Mouse (Mus musculus): ENCODE data around the gene Mast4. TPM values are rescaled to one million over a fixed set of nuclear protein-coding genes. Genes with fewer than 3 reads are reported as not detected.

Gene Mast4
- total and polyA plus RNA-seq, 2 experiments: 0.83 to 5.3 TPM

DNA sequence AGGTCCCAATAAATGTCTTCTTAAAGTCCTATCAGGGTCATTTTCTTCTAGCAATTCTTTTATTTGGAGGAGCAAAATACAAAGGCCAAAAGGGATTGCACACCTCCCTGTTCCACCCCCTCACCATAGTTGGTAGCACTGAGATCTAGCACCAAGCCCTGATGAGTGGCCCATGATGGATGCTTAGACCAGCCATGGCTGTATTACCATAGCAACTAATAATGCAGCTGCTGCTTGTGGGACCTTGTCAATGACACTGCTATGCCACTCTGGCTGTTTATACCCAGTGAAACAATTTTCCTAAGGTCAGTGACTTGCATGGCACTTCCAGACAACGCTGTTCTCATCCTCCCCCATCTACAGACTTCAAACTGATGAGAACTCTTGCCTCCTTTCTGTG, 570.1 kb downstream of the Mast4 start:
- DNase-seq (ENCODE audit: extremely low read depth, low read depth, low spot score): no peak
- no peaks in the 10 kb centered on the region for H3K79me2 ChIP-seq (ENCODE audit: control insufficient read depth, insufficient read depth, low read length)
- peaks cover 24% of the 10 kb centered on the region for H3K36me3 ChIP-seq (ENCODE audit: control insufficient read depth, insufficient read depth, low read length)
- H3K4me3 ChIP-seq (ENCODE audit: insufficient read depth, low read depth, low read length): no peak overlapping the region
- 98% methylated on average over 1 of the region's 1 CpGs for WGBS
- H3K27ac ChIP-seq (replicated peaks; ENCODE audit: insufficient read depth, low read depth, low read length): no peak overlapping the region
- TF ChIP-seq POLR2A (IDR thresholded peaks at IDR 0.05; ENCODE audit: extremely low read depth, insufficient read depth, low read length): no peak
- no peaks in the 10 kb centered on the region for H3K27me3 ChIP-seq (ENCODE audit: control insufficient read depth, insufficient read depth, low read length)
- H3K9ac ChIP-seq (ENCODE audit: low read depth, low read length): no peak overlapping the region
- H3K4me1 ChIP-seq (ENCODE audit: control insufficient read depth, insufficient read depth, low read length): no peaks in the 10 kb centered on the region

DNA sequence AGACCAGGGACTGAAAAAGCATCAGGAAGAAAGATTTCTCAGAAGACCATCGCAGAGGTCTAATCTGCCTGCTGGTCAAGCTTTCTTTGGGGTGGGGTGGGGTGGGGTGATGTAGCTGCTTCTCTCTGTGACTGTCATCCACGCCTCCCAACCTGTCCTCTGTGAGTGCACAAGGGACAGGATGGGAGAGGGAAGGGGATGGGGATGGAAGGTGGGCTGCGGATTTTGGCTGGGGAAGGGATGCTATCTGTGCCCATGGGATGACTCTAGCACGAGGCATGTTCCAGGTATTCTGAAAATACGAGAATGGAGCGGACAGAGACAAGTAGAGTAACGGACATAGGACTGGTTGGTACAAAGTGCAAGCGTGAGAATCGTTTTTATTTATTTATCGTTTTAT, 572.1 kb downstream of the Mast4 start:
- Histone ChIP-seq H3K36me3 (ENCODE audit: control insufficient read depth, insufficient read depth, low read length) (peaks cover 28% of the 10 kb centered on the region), H3K9ac (ENCODE audit: low read depth, low read length) (no peak overlapping the region), H3K27me3 (ENCODE audit: control insufficient read depth, insufficient read depth, low read length) (no peaks in the 10 kb centered on the region), H3K27ac (replicated peaks; ENCODE audit: insufficient read depth, low read depth, low read length) (no peak overlapping the region), H3K79me2 (ENCODE audit: control insufficient read depth, insufficient read depth, low read length) (no peaks in the 10 kb centered on the region), H3K4me1 (ENCODE audit: control insufficient read depth, insufficient read depth, low read length) (no peaks in the 10 kb centered on the region), H3K4me3 (ENCODE audit: insufficient read depth, low read depth, low read length) (no peak overlapping the region)
- DNase-seq (ENCODE audit: extremely low read depth, low read depth, low spot score): no peak
- TF ChIP-seq CTCF (IDR thresholded peaks at IDR 0.05; ENCODE audit: low read depth, low read length) (no peak), POLR2A (IDR thresholded peaks at IDR 0.05; ENCODE audit: extremely low read depth, insufficient read depth, low read length) (no peak)
- 94% methylated on average over 10 of the region's 10 CpGs for WGBS

- H3K4me1 ChIP-seq (ENCODE audit: control insufficient read depth, insufficient read depth, low read length): no peaks in the 10 kb centered on the region
- H3K36me3 ChIP-seq (ENCODE audit: control insufficient read depth, insufficient read depth, low read length): peaks cover 34% of the 10 kb centered on the region
- no peaks in the 10 kb centered on the region for H3K79me2 ChIP-seq (ENCODE audit: control insufficient read depth, insufficient read depth, low read length)
- H3K4me3 ChIP-seq (ENCODE audit: insufficient read depth, low read depth, low read length): no peak overlapping the region
- H3K9ac ChIP-seq (ENCODE audit: low read depth, low read length): no peak overlapping the region
- TF ChIP-seq CTCF (IDR thresholded peaks at IDR 0.05; ENCODE audit: low read depth, low read length) (no peak), POLR2A (IDR thresholded peaks at IDR 0.05; ENCODE audit: extremely low read depth, insufficient read depth, low read length) (no peak)
- H3K27ac ChIP-seq (replicated peaks; ENCODE audit: insufficient read depth, low read depth, low read length): no peak overlapping the region
- H3K27me3 ChIP-seq (ENCODE audit: control insufficient read depth, insufficient read depth, low read length): no peaks in the 10 kb centered on the region
- no peak for DNase-seq (ENCODE audit: extremely low read depth, low read depth, low spot score)
- WGBS: 90% methylated on average over 9 of the region's 9 CpGs
Measured at GRCm38 (mm10) chr13:102761410-102761809, 572.9 kb downstream of the Mast4 start.

DNA sequence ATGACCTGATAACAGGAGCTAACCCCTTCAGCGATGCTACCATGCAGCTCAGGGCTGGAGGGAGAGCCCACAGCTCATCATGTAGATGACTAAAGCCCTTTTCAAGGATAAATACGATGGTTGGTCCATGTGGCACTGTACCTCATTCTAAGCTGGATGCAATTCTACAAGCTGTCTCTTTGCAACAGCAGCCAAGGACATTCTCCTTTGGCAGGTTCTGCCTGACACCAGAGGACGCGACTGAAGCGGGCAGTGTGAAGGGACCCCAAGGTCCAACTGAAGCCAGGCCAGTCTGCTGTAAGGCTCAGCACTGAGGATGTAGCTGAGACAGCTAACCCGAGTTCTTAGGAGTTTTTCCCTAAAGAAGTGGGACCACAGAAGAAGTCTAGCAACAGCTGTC, 576.3 kb downstream of the Mast4 start:
- TF ChIP-seq CTCF (IDR thresholded peaks at IDR 0.05; ENCODE audit: low read depth, low read length): no peak
- no peak for TF ChIP-seq POLR2A (IDR thresholded peaks at IDR 0.05; ENCODE audit: extremely low read depth, insufficient read depth, low read length)
- WGBS: 95% methylated on average over 6 of the region's 6 CpGs
- H3K27ac ChIP-seq (replicated peaks; ENCODE audit: insufficient read depth, low read depth, low read length): no peak overlapping the region
- H3K27me3 ChIP-seq (ENCODE audit: control insufficient read depth, insufficient read depth, low read length): no peaks in the 10 kb centered on the region
- no peaks in the 10 kb centered on the region for H3K4me1 ChIP-seq (ENCODE audit: control insufficient read depth, insufficient read depth, low read length)
- no peak overlapping the region for H3K4me3 ChIP-seq (ENCODE audit: insufficient read depth, low read depth, low read length)
- DNase-seq (ENCODE audit: extremely low read depth, low read depth, low spot score): no peak
- no peaks in the 10 kb centered on the region for H3K79me2 ChIP-seq (ENCODE audit: control insufficient read depth, insufficient read depth, low read length)
- no peak overlapping the region for H3K9ac ChIP-seq (ENCODE audit: low read depth, low read length)
- peaks cover 31% of the 10 kb centered on the region for H3K36me3 ChIP-seq (ENCODE audit: control insufficient read depth, insufficient read depth, low read length)

GRCm38 (mm10) chr13:102756071-102756470, 578.2 kb downstream of the Mast4 start:
- Histone ChIP-seq H3K4me1 (ENCODE audit: control insufficient read depth, insufficient read depth, low read length) (no peaks in the 10 kb centered on the region), H3K79me2 (ENCODE audit: control insufficient read depth, insufficient read depth, low read length) (no peaks in the 10 kb centered on the region), H3K36me3 (ENCODE audit: control insufficient read depth, insufficient read depth, low read length) (peaks cover 36% of the 10 kb centered on the region), H3K27ac (replicated peaks; ENCODE audit: insufficient read depth, low read depth, low read length) (no peak overlapping the region), H3K9ac (ENCODE audit: low read depth, low read length) (no peak overlapping the region), H3K27me3 (ENCODE audit: control insufficient read depth, insufficient read depth, low read length) (no peaks in the 10 kb centered on the region), H3K4me3 (ENCODE audit: insufficient read depth, low read depth, low read length) (no peak overlapping the region)
- 86% methylated on average over 8 of the region's 8 CpGs for WGBS
- no peak for TF ChIP-seq POLR2A (IDR thresholded peaks at IDR 0.05; ENCODE audit: extremely low read depth, insufficient read depth, low read length)
- no peak for TF ChIP-seq CTCF (IDR thresholded peaks at IDR 0.05; ENCODE audit: low read depth, low read length)
- DNase-seq (ENCODE audit: extremely low read depth, low read depth, low spot score): no peak

DNA sequence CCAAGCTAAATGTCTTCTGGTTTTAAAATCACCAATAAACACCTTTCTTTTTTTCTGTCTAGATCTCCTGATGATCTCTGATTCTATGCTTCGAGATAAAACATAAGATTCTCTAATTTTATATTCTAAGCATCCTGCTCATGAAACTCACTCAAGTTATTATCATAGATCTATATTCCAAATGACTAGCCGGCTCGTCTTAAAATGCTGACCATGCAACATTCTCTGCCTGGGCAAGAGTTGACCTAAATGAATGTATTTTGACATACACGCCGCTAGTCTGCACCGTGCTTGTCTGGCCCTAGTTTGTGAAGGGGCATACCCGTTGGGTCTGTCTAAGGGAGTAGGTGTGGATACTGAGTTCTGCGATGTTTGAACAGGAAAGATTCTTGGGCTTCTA, 579.2 kb downstream of the Mast4 start:
- peaks cover 32% of the 10 kb centered on the region for H3K36me3 ChIP-seq (ENCODE audit: control insufficient read depth, insufficient read depth, low read length)
- H3K79me2 ChIP-seq (ENCODE audit: control insufficient read depth, insufficient read depth, low read length): no peaks in the 10 kb centered on the region
- H3K4me3 ChIP-seq (ENCODE audit: insufficient read depth, low read depth, low read length): no peak overlapping the region
- H3K4me1 ChIP-seq (ENCODE audit: control insufficient read depth, insufficient read depth, low read length): no peaks in the 10 kb centered on the region
- no peaks in the 10 kb centered on the region for H3K27me3 ChIP-seq (ENCODE audit: control insufficient read depth, insufficient read depth, low read length)
- DNase-seq (ENCODE audit: extremely low read depth, low read depth, low spot score): no peak
- H3K27ac ChIP-seq (replicated peaks; ENCODE audit: insufficient read depth, low read depth, low read length): no peak overlapping the region
- no peak overlapping the region for H3K9ac ChIP-seq (ENCODE audit: low read depth, low read length)
- TF ChIP-seq POLR2A (IDR thresholded peaks at IDR 0.05; ENCODE audit: extremely low read depth, insufficient read depth, low read length) (no peak), CTCF (IDR thresholded peaks at IDR 0.05; ENCODE audit: low read depth, low read length) (no peak)
- 96% methylated on average over 8 of the region's 8 CpGs for WGBS
